Mouse (Mus musculus) embryonic facial prominence, embryonic 11.5 days (tissue): ENCODE results near the gene Gipc1. TPM values are rescaled to one million over a fixed set of nuclear protein-coding genes. Genes with fewer than 3 reads are reported as not detected.

Source experiments
- ATAC-seq: fragments of 200-750 bp; cut with Nextera tagmentation; replicated peaks from 2 replicates; pipeline ENCODE4 v1.8.0; 2017; ENCODE audit warnings: low read depth; ENCODE audit not compliant: insufficient number of reproducible peaks, low FRiP score, low TSS enrichment
- DNase-seq: peaks from one replicate; pipeline ENCODE4 v3.0.0-alpha.2; 2015; ENCODE audit warnings: low spot score
- H3K27ac ChIP-seq: fragments of 300-500 bp; sonication (generic); replicated peaks from 2 replicates; pipeline ENCODE4 v1.5.1; 2014; ENCODE audit warnings: mild to moderate bottlenecking, low read depth, low read length, control low read depth
- H3K27me3 ChIP-seq: fragments of 300-500 bp; sonication (generic); 2 replicates; pipeline ENCODE4 v1.6.1; 2014; ENCODE audit warnings: mild to moderate bottlenecking, low read length, moderate library complexity, mixed read lengths; ENCODE audit not compliant: control insufficient read depth, insufficient read depth
- H3K36me3 ChIP-seq: fragments of 300-500 bp; sonication (generic); replicated peaks from 2 replicates; pipeline ENCODE4 v1.6.1; 2014; ENCODE audit warnings: low read depth, mild to moderate bottlenecking, low read length, moderate library complexity, mixed read lengths; ENCODE audit not compliant: control insufficient read depth, insufficient read depth
- H3K4me1 ChIP-seq: fragments of 300-500 bp; sonication (generic); 2 replicates; pipeline ENCODE4 v1.6.1; 2014; ENCODE audit warnings: low read length, mixed read lengths; ENCODE audit not compliant: control insufficient read depth, insufficient read depth
- H3K4me2 ChIP-seq: fragments of 300-500 bp; sonication (generic); 2 replicates; pipeline ENCODE4 v1.6.1; 2014; ENCODE audit warnings: low read depth, mild to moderate bottlenecking, control low read depth, low read length, moderate library complexity
- H3K4me3 ChIP-seq: fragments of 300-500 bp; sonication (generic); 2 replicates; pipeline ENCODE4 v1.5.1; 2014; ENCODE audit warnings: low read depth, low read length, control low read depth
- H3K9ac ChIP-seq: fragments of 300-500 bp; sonication (generic); replicated peaks from 2 replicates; pipeline ENCODE4 v1.6.1; 2014; ENCODE audit warnings: mild to moderate bottlenecking, control low read depth, low read length
- H3K9me3 ChIP-seq: fragments of 300-500 bp; sonication (generic); replicated peaks from 2 replicates; pipeline ENCODE4 v1.6.1; 2016; ENCODE audit warnings: mild to moderate bottlenecking, low read length, inconsistent platforms, mixed read lengths; ENCODE audit not compliant: control insufficient read depth
- WGBS: fragments of 180-500 bp; shearing (Covaris S2); extraction: QIAGEN DNeasy Blood & Tissue Kit; methylation state at CpG from one replicate; pipeline ENCODE4 v1.1.7; 2014; 5-methylcytosine and 5-hydroxymethylcytosine counted together
- polyA plus RNA-seq: library from polyadenylated mRNA; unstranded; fragments of >200 nt; fragmentation: Nextera tagmentation; extraction: Ambion mirVana; gene quantifications from 2 replicates; pipeline ENCODE4 v1.2.1, GENCODE M21; 2014

Gipc1 gene
- polyA plus RNA-seq, 1 experiment from 2014 or later: 169 TPM

DNA sequence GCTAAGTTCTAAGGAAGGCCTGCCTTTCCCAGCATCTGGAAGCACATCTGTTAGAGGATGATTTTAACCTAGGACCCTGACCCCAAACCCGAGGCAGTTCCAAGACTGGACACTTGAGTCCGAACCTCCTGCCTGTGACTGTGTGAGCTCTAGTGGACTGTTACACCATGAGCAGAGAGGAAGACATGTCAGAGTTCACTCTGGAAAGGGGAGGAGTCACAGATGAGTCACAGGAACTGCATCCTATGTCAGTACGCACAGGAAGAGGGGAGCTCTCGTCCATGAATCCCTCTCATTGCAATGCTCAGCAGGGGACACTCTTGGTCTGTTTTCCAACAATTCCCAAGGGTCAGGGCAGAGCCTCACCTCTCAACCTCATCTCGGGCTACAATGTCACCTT is 20.5 kb downstream of the Gipc1 start:
- ATAC-seq (no peak), DNase-seq (no peak)
- 47% methylated on average over 5 of the region's 5 CpGs for WGBS
- H3K9ac ChIP-seq: no peak overlapping the region
- no peaks in the 10 kb centered on the region; the same call in none of the 2 replicates for H3K36me3 ChIP-seq
- peaks cover 1% of the 10 kb centered on the region for H3K27me3 ChIP-seq
- peaks cover 2% of the 10 kb centered on the region; the same call in 1 of the 2 replicates for H3K4me1 ChIP-seq
- H3K4me2 ChIP-seq: no peak overlapping the region
- H3K9me3 ChIP-seq: no peaks in the 10 kb centered on the region
- no peak overlapping the region for H3K4me3 ChIP-seq
- no peak overlapping the region for H3K27ac ChIP-seq

DNA sequence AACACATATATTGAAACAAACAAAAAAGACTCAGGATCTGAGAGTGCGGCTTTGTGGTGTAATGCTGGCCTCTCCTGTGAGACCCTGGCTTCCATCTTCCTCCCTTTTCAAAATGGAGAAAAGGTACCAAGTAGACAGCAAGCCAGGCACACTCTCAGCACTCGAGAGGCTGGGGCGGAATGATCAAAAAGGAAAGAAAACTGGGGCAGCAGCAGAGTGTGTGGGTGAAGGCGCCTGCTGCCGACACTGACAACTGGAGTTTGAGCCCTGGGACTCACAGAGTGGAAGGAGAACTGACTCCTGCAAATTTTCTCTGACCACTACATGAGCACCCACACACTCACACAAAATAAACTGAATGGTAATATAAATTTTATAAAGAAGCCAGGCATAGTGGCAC is 22.0 kb downstream of the Gipc1 start:
- Histone ChIP-seq H3K27me3 (no peaks in the 10 kb centered on the region), H3K36me3 (peaks cover 4% of the 10 kb centered on the region), H3K4me1 (no peaks in the 10 kb centered on the region), H3K9ac (no peak overlapping the region), H3K9me3 (no peaks in the 10 kb centered on the region), H3K4me2 (no peak overlapping the region), H3K27ac (no peak overlapping the region), H3K4me3 (no peak overlapping the region)
- no peak for ATAC-seq
- DNase-seq: no peak
- WGBS: 89% methylated on average over 5 of the region's 5 CpGs

- no peak for DNase-seq
- H3K27me3 ChIP-seq: no peaks in the 10 kb centered on the region
- ATAC-seq: no peak
- H3K36me3 ChIP-seq: peaks cover 4% of the 10 kb centered on the region
- no peak overlapping the region for H3K4me3 ChIP-seq
- no peak overlapping the region for H3K4me2 ChIP-seq
- no peak overlapping the region for H3K27ac ChIP-seq
- WGBS: 92% methylated on average over 12 of the region's 12 CpGs
- H3K9me3 ChIP-seq: no peaks in the 10 kb centered on the region
- H3K4me1 ChIP-seq: peaks cover 3% of the 10 kb centered on the region; the same call in 1 of the 2 replicates
- H3K9ac ChIP-seq: no peak overlapping the region
These were observed 27.4 kb downstream of the Gipc1 start for GRCm38 (mm10) chr8:83679866-83680265.

DNA sequence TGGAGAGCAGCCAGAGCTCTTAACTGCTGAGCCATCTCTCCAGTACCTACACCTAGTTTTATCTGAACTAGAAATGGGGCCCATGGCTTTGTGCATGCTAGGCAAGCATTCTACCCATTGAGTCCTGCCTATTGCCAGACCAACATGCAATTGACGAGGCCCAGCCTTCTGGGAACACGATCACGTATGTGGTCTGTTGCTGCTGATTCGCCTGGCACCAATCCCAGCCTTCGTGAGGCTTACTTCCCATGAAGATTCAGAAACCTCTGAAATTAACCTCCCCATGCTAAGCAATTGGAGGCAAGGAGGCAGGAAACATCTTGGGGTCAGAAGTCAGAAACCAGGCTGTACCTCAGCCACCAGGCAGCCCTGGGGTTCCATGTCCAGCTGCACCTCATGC is 28.1 kb downstream of the Gipc1 start:
- Histone ChIP-seq H3K27me3 (no peaks in the 10 kb centered on the region), H3K9ac (peak overlapping the region; percentile 25; the same call in 1 of the 2 replicates), H3K27ac (peak overlapping the region; percentile 70), H3K4me2 (no peak overlapping the region; the same call in 1 of the 2 replicates), H3K4me1 (peaks cover 3% of the 10 kb centered on the region; the same call in 1 of the 2 replicates), H3K4me3 (no peak overlapping the region), H3K36me3 (peaks cover 4% of the 10 kb centered on the region), H3K9me3 (no peaks in the 10 kb centered on the region)
- WGBS: 66% methylated on average over 5 of the region's 5 CpGs
- ATAC-seq (no peak), DNase-seq (no peak)

- H3K36me3 ChIP-seq: peaks cover 4% of the 10 kb centered on the region
- peak; percentile 55 for DNase-seq
- H3K27ac ChIP-seq: peak overlapping the region; percentile 70
- 7% methylated on average over 6 of the region's 6 CpGs for WGBS
- peaks cover 3% of the 10 kb centered on the region; the same call in 1 of the 2 replicates for H3K4me1 ChIP-seq
- H3K4me3 ChIP-seq: no peak overlapping the region
- H3K4me2 ChIP-seq: no peak overlapping the region; the same call in 1 of the 2 replicates
- H3K9me3 ChIP-seq: no peaks in the 10 kb centered on the region
- peak overlapping the region; percentile 25; the same call in 1 of the 2 replicates for H3K9ac ChIP-seq
- peak; percentile 66; the same call in 1 of the 2 replicates for ATAC-seq
- H3K27me3 ChIP-seq: no peaks in the 10 kb centered on the region
These were observed 28.6 kb downstream of the Gipc1 start for GRCm38 (mm10) chr8:83681099-83681498.

GRCm38 (mm10) chr8:83684517-83684916 is 32.0 kb downstream of the Gipc1 start:
- H3K4me2 ChIP-seq: no peak overlapping the region
- no peak overlapping the region for H3K9ac ChIP-seq
- 92% methylated on average over 9 of the region's 9 CpGs for WGBS
- no peaks in the 10 kb centered on the region; the same call in 1 of the 2 replicates for H3K36me3 ChIP-seq
- ATAC-seq (no peak), DNase-seq (no peak)
- H3K4me3 ChIP-seq: no peak overlapping the region
- peaks cover 3% of the 10 kb centered on the region; the same call in 1 of the 2 replicates for H3K4me1 ChIP-seq
- no peaks in the 10 kb centered on the region for H3K9me3 ChIP-seq
- H3K27me3 ChIP-seq: no peaks in the 10 kb centered on the region
- H3K27ac ChIP-seq: no peak overlapping the region

DNA sequence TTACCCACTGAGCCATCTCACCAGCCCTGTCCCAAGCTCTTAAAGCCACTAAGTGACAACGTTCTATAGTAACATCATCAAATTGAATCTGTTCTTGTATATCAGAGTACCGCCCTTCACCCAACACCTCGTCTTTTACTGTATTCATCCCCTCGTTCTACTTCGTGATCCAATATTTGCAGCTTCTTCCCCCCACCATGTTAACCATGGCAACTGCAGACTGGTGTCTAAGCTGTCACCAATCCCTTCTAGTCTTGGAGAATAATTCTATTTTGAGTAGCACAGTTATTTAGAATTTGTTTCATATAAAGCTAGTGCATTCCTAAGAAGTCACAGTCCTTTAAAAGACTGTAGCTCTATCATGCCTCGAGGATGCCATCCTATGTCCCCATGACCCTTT is 36.8 kb downstream of the Gipc1 start:
- Histone ChIP-seq H3K9me3 (no peaks in the 10 kb centered on the region), H3K9ac (no peak overlapping the region), H3K27ac (no peak overlapping the region), H3K4me2 (no peak overlapping the region), H3K4me3 (no peak overlapping the region), H3K4me1 (no peaks in the 10 kb centered on the region; the same call in 1 of the 2 replicates), H3K36me3 (peaks cover 2% of the 10 kb centered on the region; the same call in 1 of the 2 replicates), H3K27me3 (no peaks in the 10 kb centered on the region)
- 85% methylated on average over 6 of the region's 6 CpGs for WGBS
- no peak for DNase-seq
- ATAC-seq: no peak

DNA sequence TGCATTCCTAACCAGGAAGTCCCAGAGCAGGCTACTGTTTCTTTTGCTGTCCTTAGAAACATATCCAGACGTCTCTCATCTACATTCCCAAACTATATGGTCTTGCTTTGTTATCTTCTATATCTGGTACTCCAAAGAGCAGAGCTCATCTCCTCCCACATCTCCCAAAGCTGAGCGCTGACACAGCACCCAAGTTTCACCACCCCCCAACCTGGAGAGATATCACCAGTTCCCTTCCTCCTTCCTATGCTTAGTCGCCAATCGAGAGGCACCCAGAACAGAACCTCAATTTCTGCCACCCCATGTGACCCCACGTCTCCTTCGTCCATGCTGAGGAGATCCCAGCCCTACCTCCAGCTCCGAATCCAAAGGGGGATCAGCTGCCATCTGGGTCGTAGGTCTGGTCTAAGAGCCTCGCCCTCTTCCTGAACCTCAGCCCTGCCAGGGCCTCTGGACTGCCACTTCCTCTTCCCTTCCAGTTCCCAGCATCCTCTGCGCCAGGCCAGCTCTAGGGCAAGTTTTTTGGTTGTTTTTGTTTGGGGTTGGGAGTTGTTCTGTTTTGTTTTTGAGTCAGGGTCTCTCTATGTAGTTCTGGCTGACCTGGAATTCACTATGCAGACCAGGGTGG is 41.2 kb downstream of the Gipc1 start:
- Histone ChIP-seq H3K4me3 (no peak overlapping the region), H3K9ac (no peak overlapping the region), H3K9me3 (no peaks in the 10 kb centered on the region), H3K36me3 (0 out of 2 replicates have a peak, but pooled peaks cover 2% of the 10 kb centered on the region), H3K27me3 (no peaks in the 10 kb centered on the region), H3K4me2 (no peak overlapping the region), H3K4me1 (peaks cover 3% of the 10 kb centered on the region), H3K27ac (no peak overlapping the region)
- no peak for DNase-seq
- 86% methylated on average over 10 of the region's 10 CpGs for WGBS
- ATAC-seq: no peak
